Mouse (Mus musculus): ENCODE measurements around the gene Fuz. TPM values are rescaled to one million over a fixed set of nuclear protein-coding genes. Genes with fewer than 3 reads are reported as not detected.

Gene Fuz
- polyA plus RNA-seq, 1 experiment from 2014 or later: 14.5 TPM

GRCm38 (mm10) chr7:44866276-44867009, 29.4 kb upstream of the Fuz start:
- Histone ChIP-seq H3K4me3 (ENCODE audit: low read depth, low read length) (peak overlapping the region; percentile 10), H3K9ac (replicated peaks; ENCODE audit: low read depth, low read length) (0 out of 2 replicates have a peak overlapping the region, but pooled peaks have one; percentile 11), H3K27ac (ENCODE audit: low read depth, low read length) (no peak overlapping the region), H3K9me3 (ENCODE audit: control insufficient read depth, low read length) (no peaks in the 10 kb centered on the region), H3K4me2 (ENCODE audit: low read depth, low read length) (peak overlapping the region; percentile 30), H3K36me3 (ENCODE audit: control insufficient read depth, insufficient read depth, low read length) (peaks cover 43% of the 10 kb centered on the region), H3K4me1 (ENCODE audit: control insufficient read depth, insufficient read depth, low read length) (peaks cover 37% of the 10 kb centered on the region), H3K27me3 (ENCODE audit: control insufficient read depth, insufficient read depth, low read length) (peaks cover 2% of the 10 kb centered on the region; the same call in 1 of the 2 replicates)
- ATAC-seq (ENCODE audit: low read depth): no peak
- 59% methylated on average over 15 of the region's 15 CpGs for WGBS

GRCm38 (mm10) chr7:44867010-44867702, 28.7 kb upstream of the Fuz start:
- no peak for ATAC-seq (ENCODE audit: low read depth)
- Histone ChIP-seq H3K4me1 (ENCODE audit: control insufficient read depth, insufficient read depth, low read length) (peaks cover 37% of the 10 kb centered on the region), H3K4me3 (ENCODE audit: low read depth, low read length) (peak overlapping the region; percentile 98), H3K27me3 (ENCODE audit: control insufficient read depth, insufficient read depth, low read length) (peaks cover 2% of the 10 kb centered on the region; the same call in 1 of the 2 replicates), H3K4me2 (ENCODE audit: low read depth, low read length) (peak overlapping the region; percentile 100), H3K9me3 (ENCODE audit: control insufficient read depth, low read length) (no peaks in the 10 kb centered on the region), H3K9ac (replicated peaks; ENCODE audit: low read depth, low read length) (peak overlapping the region; percentile 99), H3K27ac (ENCODE audit: low read depth, low read length) (no peak overlapping the region), H3K36me3 (ENCODE audit: control insufficient read depth, insufficient read depth, low read length) (peaks cover 37% of the 10 kb centered on the region)
- 76% methylated on average over 14 of the region's 19 CpGs for WGBS

GRCm38 (mm10) chr7:44867802-44868201, 28.1 kb upstream of the Fuz start:
- peak overlapping the region; percentile 100 for H3K4me2 ChIP-seq (ENCODE audit: low read depth, low read length)
- no peak for ATAC-seq (ENCODE audit: low read depth)
- peak overlapping the region; percentile 98 for H3K4me3 ChIP-seq (ENCODE audit: low read depth, low read length)
- 0 out of 2 replicates have a peak overlapping the region, but pooled peaks have one; percentile 39 for H3K27ac ChIP-seq (ENCODE audit: low read depth, low read length)
- 59% methylated on average over 9 of the region's 9 CpGs for WGBS
- H3K4me1 ChIP-seq (ENCODE audit: control insufficient read depth, insufficient read depth, low read length): peaks cover 37% of the 10 kb centered on the region
- H3K27me3 ChIP-seq (ENCODE audit: control insufficient read depth, insufficient read depth, low read length): peaks cover 2% of the 10 kb centered on the region; the same call in 1 of the 2 replicates
- peaks cover 31% of the 10 kb centered on the region for H3K36me3 ChIP-seq (ENCODE audit: control insufficient read depth, insufficient read depth, low read length)
- H3K9ac ChIP-seq (replicated peaks; ENCODE audit: low read depth, low read length): peak overlapping the region; percentile 99
- no peaks in the 10 kb centered on the region for H3K9me3 ChIP-seq (ENCODE audit: control insufficient read depth, low read length)

- peak overlapping the region; percentile 100 for H3K4me2 ChIP-seq (ENCODE audit: low read depth, low read length)
- peak overlapping the region; percentile 98 for H3K4me3 ChIP-seq (ENCODE audit: low read depth, low read length)
- H3K4me1 ChIP-seq (ENCODE audit: control insufficient read depth, insufficient read depth, low read length): peaks cover 37% of the 10 kb centered on the region
- H3K27me3 ChIP-seq (ENCODE audit: control insufficient read depth, insufficient read depth, low read length): peaks cover 2% of the 10 kb centered on the region; the same call in 1 of the 2 replicates
- H3K27ac ChIP-seq (ENCODE audit: low read depth, low read length): peak overlapping the region; percentile 100
- no peak for ATAC-seq (ENCODE audit: low read depth)
- H3K9ac ChIP-seq (replicated peaks; ENCODE audit: low read depth, low read length): peak overlapping the region; percentile 99
- no peaks in the 10 kb centered on the region for H3K9me3 ChIP-seq (ENCODE audit: control insufficient read depth, low read length)
- 7% methylated on average over 16 of the region's 16 CpGs for WGBS
- H3K36me3 ChIP-seq (ENCODE audit: control insufficient read depth, insufficient read depth, low read length): peaks cover 24% of the 10 kb centered on the region
Measured at GRCm38 (mm10) chr7:44868465-44868864, 27.4 kb upstream of the Fuz start.

GRCm38 (mm10) chr7:44868919-44869696, 26.8 kb upstream of the Fuz start:
- under 1% methylated on average over 58 of the region's 108 CpGs for WGBS
- Histone ChIP-seq H3K27ac (ENCODE audit: low read depth, low read length) (peak overlapping the region; percentile 100), H3K4me3 (ENCODE audit: low read depth, low read length) (peak overlapping the region; percentile 98), H3K9ac (replicated peaks; ENCODE audit: low read depth, low read length) (peak overlapping the region; percentile 99), H3K9me3 (ENCODE audit: control insufficient read depth, low read length) (no peaks in the 10 kb centered on the region), H3K27me3 (ENCODE audit: control insufficient read depth, insufficient read depth, low read length) (peaks cover 2% of the 10 kb centered on the region; the same call in 1 of the 2 replicates), H3K4me2 (ENCODE audit: low read depth, low read length) (peak overlapping the region; percentile 100), H3K36me3 (ENCODE audit: control insufficient read depth, insufficient read depth, low read length) (peaks cover 18% of the 10 kb centered on the region), H3K4me1 (ENCODE audit: control insufficient read depth, insufficient read depth, low read length) (peaks cover 37% of the 10 kb centered on the region)
- ATAC-seq (ENCODE audit: low read depth): peak; percentile 15

- no peaks in the 10 kb centered on the region for H3K9me3 ChIP-seq (ENCODE audit: control insufficient read depth, low read length)
- H3K27ac ChIP-seq (ENCODE audit: low read depth, low read length): peak within 1 kb of the TSS; percentile 100
- peak within 1 kb of the TSS; percentile 98 for H3K4me3 ChIP-seq (ENCODE audit: low read depth, low read length)
- peak; percentile 94 for ATAC-seq (ENCODE audit: low read depth)
- peaks cover 10% of the 10 kb centered on the region; the same call in 1 of the 2 replicates for H3K36me3 ChIP-seq (ENCODE audit: control insufficient read depth, insufficient read depth, low read length)
- H3K27me3 ChIP-seq (ENCODE audit: control insufficient read depth, insufficient read depth, low read length): peaks cover 2% of the 10 kb centered on the region; the same call in 1 of the 2 replicates
- WGBS: 10% methylated on average over 29 of the region's 29 CpGs
- H3K4me2 ChIP-seq (ENCODE audit: low read depth, low read length): peak within 1 kb of the TSS; percentile 100
- peak within 1 kb of the TSS; percentile 99 for H3K9ac ChIP-seq (replicated peaks; ENCODE audit: low read depth, low read length)
- peaks cover 37% of the 10 kb centered on the region for H3K4me1 ChIP-seq (ENCODE audit: control insufficient read depth, insufficient read depth, low read length)
Measured at GRCm38 (mm10) chr7:44869697-44870528, 26.0 kb upstream of the Fuz start, which contains the start of gene Ptov1. Gene Ptov1 (minus strand): TSS chr7:44869788.

GRCm38 (mm10) chr7:44870614-44871013, 25.3 kb upstream of the Fuz start:
- Histone ChIP-seq H3K4me3 (ENCODE audit: low read depth, low read length) (peak overlapping the region; percentile 98), H3K4me2 (ENCODE audit: low read depth, low read length) (peak overlapping the region; percentile 100), H3K27ac (ENCODE audit: low read depth, low read length) (peak overlapping the region; percentile 100), H3K27me3 (ENCODE audit: control insufficient read depth, insufficient read depth, low read length) (peaks cover 2% of the 10 kb centered on the region; the same call in 1 of the 2 replicates), H3K9me3 (ENCODE audit: control insufficient read depth, low read length) (no peaks in the 10 kb centered on the region), H3K36me3 (ENCODE audit: control insufficient read depth, insufficient read depth, low read length) (peaks cover 5% of the 10 kb centered on the region; the same call in 1 of the 2 replicates), H3K9ac (replicated peaks; ENCODE audit: low read depth, low read length) (peak overlapping the region; percentile 35; the same call in 1 of the 2 replicates), H3K4me1 (ENCODE audit: control insufficient read depth, insufficient read depth, low read length) (peaks cover 35% of the 10 kb centered on the region)
- ATAC-seq (ENCODE audit: low read depth): no peak
- WGBS: 83% methylated on average over 6 of the region's 6 CpGs

- ATAC-seq (ENCODE audit: low read depth): no peak
- no peak overlapping the region for H3K9ac ChIP-seq (replicated peaks; ENCODE audit: low read depth, low read length)
- no peak overlapping the region for H3K27ac ChIP-seq (ENCODE audit: low read depth, low read length)
- no peak overlapping the region for H3K4me2 ChIP-seq (ENCODE audit: low read depth, low read length)
- no peaks in the 10 kb centered on the region for H3K9me3 ChIP-seq (ENCODE audit: control insufficient read depth, low read length)
- 0 out of 2 replicates have a peak, but pooled peaks cover 5% of the 10 kb centered on the region for H3K36me3 ChIP-seq (ENCODE audit: control insufficient read depth, insufficient read depth, low read length)
- WGBS: 33% methylated on average over 1 of the region's 1 CpGs
- H3K27me3 ChIP-seq (ENCODE audit: control insufficient read depth, insufficient read depth, low read length): peaks cover 2% of the 10 kb centered on the region; the same call in 1 of the 2 replicates
- no peak overlapping the region for H3K4me3 ChIP-seq (ENCODE audit: low read depth, low read length)
- peaks cover 30% of the 10 kb centered on the region for H3K4me1 ChIP-seq (ENCODE audit: control insufficient read depth, insufficient read depth, low read length)
Measured at GRCm38 (mm10) chr7:44871181-44871580, 24.7 kb upstream of the Fuz start.

Measured in neural tube, embryonic 14.5 days (tissue).